Mouse (Mus musculus): ENCODE results near the gene Polrmt.

DNA sequence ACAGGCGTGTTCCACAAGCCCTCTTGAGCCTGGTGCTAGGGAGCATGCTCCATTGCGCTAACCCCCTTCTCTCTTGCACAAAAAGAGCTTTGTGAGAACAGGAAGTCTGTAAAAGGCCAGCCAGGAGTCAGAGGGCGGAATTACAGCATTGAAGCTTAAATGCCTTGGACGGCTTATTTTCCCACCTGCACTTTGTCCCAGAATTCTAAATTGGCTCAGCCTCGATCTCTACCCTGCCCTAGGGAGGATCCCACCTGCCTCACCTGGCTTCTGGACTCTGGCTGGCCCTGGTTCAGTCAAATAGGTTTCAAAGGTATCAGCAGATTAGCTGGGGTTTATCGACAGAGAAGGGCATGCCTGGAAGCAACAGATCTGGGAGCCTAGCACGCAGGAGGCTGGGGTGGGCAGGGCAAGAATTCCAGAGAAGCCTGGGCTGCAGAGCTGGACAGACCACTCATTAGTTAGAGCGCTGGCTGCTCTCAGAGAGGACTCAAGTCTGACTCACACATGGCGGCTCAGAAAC is 50.2 kb downstream of the Polrmt start:
- no peak for TF ChIP-seq POLR2A (IDR thresholded peaks at IDR 0.05; ENCODE audit: borderline replicate concordance, low read depth, low read length)
- TF ChIP-seq CTCF (IDR thresholded peaks at IDR 0.05; ENCODE audit: low read depth, low read length), result no peak

All from bone marrow macrophage, adult 2 months (primary cell).